ENCODE assay signal across 8 mouse cellular contexts in the genomic region with DNA sequence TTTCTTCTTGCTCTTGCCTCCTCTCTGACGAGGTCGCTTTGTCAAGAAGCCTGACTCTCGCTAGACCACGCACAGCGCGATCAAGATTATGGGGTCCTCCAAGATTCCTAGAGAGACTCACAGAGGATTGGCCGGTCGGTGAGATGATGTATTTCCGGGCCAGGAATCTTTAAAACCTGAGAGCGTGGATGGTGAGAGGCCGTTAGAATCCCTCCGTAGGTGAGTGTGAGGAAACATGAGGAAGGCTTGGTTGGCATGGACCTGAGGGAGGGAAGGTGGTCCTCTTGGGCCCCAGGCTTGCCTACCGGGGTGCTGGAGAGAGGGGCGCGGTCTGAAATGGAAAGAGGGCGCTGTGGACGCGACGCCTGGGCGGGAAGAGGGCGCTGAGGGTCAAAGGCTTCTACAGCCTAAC. TPM values are rescaled to one million over a fixed set of nuclear protein-coding genes. Genes with fewer than 3 reads are reported as not detected.
A peak's percentile ranks its signal among the peaks of the same experiment; 100 is the strongest.
DNase-seq lines count a peak whose midpoint lies in the region; ATAC-seq and TF ChIP-seq lines count a peak whose summit lies in the region.

No protein-coding gene starts in this region.

- no peaks in the 10 kb centered on the region for H3K36me3 ChIP-seq in kidney, adult 2 months (ENCODE audit: control insufficient read depth, insufficient read depth, low read length)
- H3K36me3 ChIP-seq in forebrain, embryonic 12.5 days (replicated peaks): no peaks in the 10 kb centered on the region
- H3K36me3 ChIP-seq in liver, embryonic 11.5 days (ENCODE audit: control insufficient read depth, insufficient read depth, low read length): no peaks in the 10 kb centered on the region
- H3K36me3 ChIP-seq in stomach, embryonic 14.5 days (ENCODE audit: control insufficient read depth, insufficient read depth, low read length): no peaks in the 10 kb centered on the region

- no peak for DNase-seq in kidney, adult 2 months
- DNase-seq in kidney, postnatal 10 days: no peak
- peak; percentile 78 for DNase-seq in brain, adult 2 months (ENCODE audit: low read depth, low spot score)
- DNase-seq in liver, embryonic 11.5 days (ENCODE audit: low spot score): no peak
- no peak for DNase-seq in urinary bladder, adult 18-20 months (ENCODE audit: low spot score in 2 of 2)

- TF ChIP-seq CTCF in kidney, adult 2 months (conservative IDR thresholded peaks at IDR 0.05; ENCODE audit: insufficient read depth, insufficient read length, low read depth, low read length): no peak

- peak overlapping the region; percentile 42 for H3K4me3 ChIP-seq in kidney, adult 2 months (ENCODE audit: insufficient read depth, low read depth, low read length)
- peak overlapping the region; percentile 45 for H3K4me3 ChIP-seq in forebrain, embryonic 12.5 days (replicated peaks)
- peak overlapping the region; percentile 48 for H3K4me3 ChIP-seq in liver, embryonic 11.5 days (ENCODE audit: low read depth, low read length)
- H3K4me3 ChIP-seq in stomach, embryonic 14.5 days (ENCODE audit: low read depth, low read length): peak overlapping the region; percentile 37

- H3K9me3 ChIP-seq in forebrain, embryonic 12.5 days: no peaks in the 10 kb centered on the region
- H3K9me3 ChIP-seq in liver, embryonic 11.5 days (ENCODE audit: control insufficient read depth, low read length): no peaks in the 10 kb centered on the region
- H3K9me3 ChIP-seq in stomach, embryonic 14.5 days (ENCODE audit: control insufficient read depth, low read depth, low read length): no peaks in the 10 kb centered on the region

- peak; percentile 49; the same call in 1 of the 2 replicates for ATAC-seq in forebrain, embryonic 12.5 days (ENCODE audit: low FRiP score)
- ATAC-seq in liver, embryonic 11.5 days (replicated peaks; ENCODE audit: low FRiP score): peak; percentile 75
- peak; percentile 63 for ATAC-seq in stomach, embryonic 14.5 days (ENCODE audit: insufficient number of reproducible peaks, insufficient read depth, low FRiP score, low read depth)
- ATAC-seq in activated CD4-positive, CD25-positive, alpha-beta regulatory T cell, adult 4 months: no peak

- H3K27ac ChIP-seq in kidney, adult 2 months (ENCODE audit: insufficient read depth, low read depth, low read length): no peak overlapping the region
- H3K27ac ChIP-seq in forebrain, embryonic 12.5 days: no peak overlapping the region
- no peak overlapping the region for H3K27ac ChIP-seq in liver, embryonic 11.5 days (ENCODE audit: low read depth, low read length)
- H3K27ac ChIP-seq in stomach, embryonic 14.5 days (ENCODE audit: low read length): no peak overlapping the region; the same call in 1 of the 2 replicates

- H3K4me2 ChIP-seq in forebrain, embryonic 12.5 days: peak overlapping the region; percentile 51
- peak overlapping the region; percentile 54 for H3K4me2 ChIP-seq in liver, embryonic 11.5 days
- H3K4me2 ChIP-seq in stomach, embryonic 14.5 days (replicated peaks; ENCODE audit: low read depth, low read length): peak overlapping the region; percentile 37

- H3K9ac ChIP-seq in forebrain, embryonic 12.5 days: peak overlapping the region; percentile 54
- peak overlapping the region; percentile 50 for H3K9ac ChIP-seq in liver, embryonic 11.5 days (ENCODE audit: low read depth, low read length)
- H3K9ac ChIP-seq in stomach, embryonic 14.5 days (replicated peaks; ENCODE audit: low read depth, low read length): 0 out of 2 replicates have a peak overlapping the region, but pooled peaks have one; percentile 25

- WGBS in kidney, adult 2 months: 66% methylated on average over 21 of the region's 21 CpGs
- 70% methylated on average over 21 of the region's 21 CpGs for WGBS in forebrain, embryonic 12.5 days
- WGBS in liver, embryonic 11.5 days: 42% methylated on average over 21 of the region's 21 CpGs
- 49% methylated on average over 21 of the region's 21 CpGs for WGBS in stomach, embryonic 14.5 days

- H3K27me3 ChIP-seq in kidney, adult 2 months (replicated peaks; ENCODE audit: control insufficient read depth, insufficient read depth, low read length): no peaks in the 10 kb centered on the region
- H3K27me3 ChIP-seq in forebrain, embryonic 12.5 days: no peaks in the 10 kb centered on the region
- no peaks in the 10 kb centered on the region; the same call in 1 of the 2 replicates for H3K27me3 ChIP-seq in liver, embryonic 11.5 days (replicated peaks; ENCODE audit: control insufficient read depth, insufficient read depth, low read length)
- no peaks in the 10 kb centered on the region for H3K27me3 ChIP-seq in stomach, embryonic 14.5 days (ENCODE audit: control insufficient read depth, insufficient read depth, low read length)

- TF ChIP-seq POLR2A in kidney, adult 2 months (IDR thresholded peaks at IDR 0.05; ENCODE audit: low read depth, low read length): no peak

- H3K4me1 ChIP-seq in kidney, adult 2 months (ENCODE audit: control insufficient read depth, insufficient read depth, low read length): no peaks in the 10 kb centered on the region
- H3K4me1 ChIP-seq in forebrain, embryonic 12.5 days: no peaks in the 10 kb centered on the region
- no peaks in the 10 kb centered on the region for H3K4me1 ChIP-seq in liver, embryonic 11.5 days (replicated peaks; ENCODE audit: control insufficient read depth, insufficient read depth, low read length)
- no peaks in the 10 kb centered on the region for H3K4me1 ChIP-seq in stomach, embryonic 14.5 days (ENCODE audit: control insufficient read depth, insufficient read depth, low read length)

RNA-seq across cellular contexts. Expression of a gene that starts 12.8 kb away (rescaled TPM):
- polyA plus RNA-seq in kidney, adult 2 months (2012; rRNA removed): 0.25 and 0.65 TPM in 2 replicates
- 1.2 and 1.3 TPM in 2 replicates for polyA plus RNA-seq in forebrain, embryonic 12.5 days (2016; fragmentation: Nextera tagmentation; extraction: Ambion mirVana)
- polyA plus RNA-seq in liver, embryonic 11.5 days (2014; fragmentation: Nextera tagmentation; extraction: Ambion mirVana): 0.18 and 0.21 TPM in 2 replicates
- polyA plus RNA-seq in stomach, embryonic 14.5 days (2014; fragmentation: Nextera tagmentation; extraction: Ambion mirVana): 4.0 and 4.4 TPM in 2 replicates
- not detected for polyA plus RNA-seq in activated CD4-positive, CD25-positive, alpha-beta regulatory T cell, adult 4 months (2017; shearing (Covaris generic))

RNA-seq across cellular contexts. Expression of a gene that starts 21.8 kb away (rescaled TPM):
- polyA plus RNA-seq in kidney, adult 2 months (2012; rRNA removed): 0.16 and 0.39 TPM in 2 replicates
- not detected in 2 replicates for polyA plus RNA-seq in forebrain, embryonic 12.5 days (2016; fragmentation: Nextera tagmentation; extraction: Ambion mirVana)
- polyA plus RNA-seq in liver, embryonic 11.5 days (2014; fragmentation: Nextera tagmentation; extraction: Ambion mirVana): not detected in 2 replicates
- not detected in 2 replicates for polyA plus RNA-seq in stomach, embryonic 14.5 days (2014; fragmentation: Nextera tagmentation; extraction: Ambion mirVana)
- not detected for polyA plus RNA-seq in activated CD4-positive, CD25-positive, alpha-beta regulatory T cell, adult 4 months (2017; shearing (Covaris generic))

RNA-seq across cellular contexts. Expression of a gene that starts 39.8 kb away (rescaled TPM):
- 0.94 and 1.1 TPM in 2 replicates for polyA plus RNA-seq in kidney, adult 2 months (2012; rRNA removed)
- 0.89 and 1.2 TPM in 2 replicates for polyA plus RNA-seq in forebrain, embryonic 12.5 days (2016; fragmentation: Nextera tagmentation; extraction: Ambion mirVana)
- 0.19 and 0.21 TPM in 2 replicates for polyA plus RNA-seq in liver, embryonic 11.5 days (2014; fragmentation: Nextera tagmentation; extraction: Ambion mirVana)
- 0.25 and 0.32 TPM in 2 replicates for polyA plus RNA-seq in stomach, embryonic 14.5 days (2014; fragmentation: Nextera tagmentation; extraction: Ambion mirVana)
- polyA plus RNA-seq in activated CD4-positive, CD25-positive, alpha-beta regulatory T cell, adult 4 months (2017; shearing (Covaris generic)): not detected

RNA-seq across cellular contexts. Expression of a gene that starts 59.0 kb away (rescaled TPM):
- 16.7 and 20.6 TPM in 2 replicates for polyA plus RNA-seq in kidney, adult 2 months (2012; rRNA removed)
- polyA plus RNA-seq in forebrain, embryonic 12.5 days (2016; fragmentation: Nextera tagmentation; extraction: Ambion mirVana): 14.0 and 15.2 TPM in 2 replicates
- 5.1 and 6.1 TPM in 2 replicates for polyA plus RNA-seq in liver, embryonic 11.5 days (2014; fragmentation: Nextera tagmentation; extraction: Ambion mirVana)
- 13.0 and 13.8 TPM in 2 replicates for polyA plus RNA-seq in stomach, embryonic 14.5 days (2014; fragmentation: Nextera tagmentation; extraction: Ambion mirVana)
- not detected for polyA plus RNA-seq in activated CD4-positive, CD25-positive, alpha-beta regulatory T cell, adult 4 months (2017; shearing (Covaris generic))
